Mouse (Mus musculus): ENCODE results near the gene Pacs2.

GRCm38 (mm10) chr12:113108528-113109283, 94.4 kb downstream of the Pacs2 start:
- TF ChIP-seq CTCF (IDR thresholded peaks at IDR 0.05; ENCODE audit: low read depth) (no peak), EP300 (IDR thresholded peaks at IDR 0.05; ENCODE audit: low read depth) (no peak)

Measured in liver, postnatal 0 days (tissue).